Comparison of ENCODE assay signal across 23 mouse cellular contexts in the genomic region with DNA sequence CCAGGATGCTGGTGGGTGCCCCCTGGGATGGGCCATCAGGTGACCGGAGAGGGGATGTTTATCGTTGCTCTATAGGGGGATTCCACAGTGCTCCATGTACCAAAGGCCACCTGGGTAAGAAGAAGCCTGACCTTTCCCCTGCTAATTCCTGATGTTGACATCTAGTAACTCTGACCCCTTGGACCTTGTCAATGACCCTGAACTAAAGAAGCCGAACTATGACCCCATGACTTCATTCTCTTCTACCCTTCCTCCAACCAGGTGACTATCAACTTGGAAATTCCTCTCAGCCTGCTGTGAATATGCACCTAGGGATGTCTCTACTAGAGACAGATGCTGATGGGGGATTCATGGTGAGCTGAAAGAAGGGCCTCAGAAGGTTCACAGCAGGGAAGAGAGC. TPM values are rescaled to one million over a fixed set of nuclear protein-coding genes. Genes with fewer than 3 reads are reported as not detected.
"Had no signal": no experiment of that assay in that cellular context is flagged by ENCODE, and none has a peak within 500 bp of the region (broad histone marks: within the 10 kb centered on the region; RNA-seq: fewer than 3 reads in every experiment).

No protein-coding gene starts in this region.

- DNase-seq: lung, adult 2 months; lung, postnatal 14 days; lung, postnatal 36 days; retina, postnatal 1 day; right cerebral cortex, adult 18-20 months; right cerebral cortex, postnatal 25 days; right cerebral cortex, postnatal 4 days; spleen, adult 18-20 months; thymus, adult 18-20 months; thymus, postnatal 14 days; thymus, postnatal 36 days had no signal

- H3K9me3 ChIP-seq: liver, embryonic 15.5 days; lung, embryonic 15.5 days; megakaryocyte, embryonic 14.5 days; midbrain, embryonic 13.5 days; midbrain, embryonic 15.5 days; neural tube, embryonic 12.5 days had no signal

- ATAC-seq: lung, postnatal 0 days; midbrain, embryonic 13.5 days; midbrain, embryonic 15.5 days had no signal

- H3K27me3 ChIP-seq: liver, embryonic 15.5 days; lung, embryonic 15.5 days; megakaryocyte, embryonic 14.5 days; midbrain, embryonic 13.5 days; midbrain, embryonic 15.5 days; neural tube, embryonic 12.5 days had no signal

- H3K4me1 ChIP-seq: liver, embryonic 15.5 days; lung, embryonic 15.5 days; midbrain, embryonic 13.5 days; midbrain, embryonic 15.5 days; neural tube, embryonic 12.5 days had no signal

- H3K4me2 ChIP-seq: liver, embryonic 15.5 days; lung, embryonic 15.5 days; midbrain, embryonic 11.5 days; midbrain, embryonic 13.5 days; midbrain, embryonic 15.5 days; neural tube, embryonic 12.5 days had no signal

- H3K4me3 ChIP-seq: liver, embryonic 15.5 days; lung, embryonic 15.5 days; megakaryocyte, embryonic 14.5 days; midbrain, embryonic 13.5 days; midbrain, embryonic 15.5 days; neural tube, embryonic 12.5 days had no signal

- H3K27ac ChIP-seq: liver, embryonic 15.5 days; lung, embryonic 15.5 days; macrophage; midbrain, embryonic 13.5 days; midbrain, embryonic 15.5 days; neural tube, embryonic 12.5 days had no signal

- H3K9ac ChIP-seq: liver, embryonic 15.5 days; lung, embryonic 15.5 days; midbrain, embryonic 13.5 days; midbrain, embryonic 15.5 days; neural tube, embryonic 12.5 days had no signal

RNA-seq across cellular contexts. Expression of a gene that starts 12.1 kb away (rescaled TPM):
- polyA plus RNA-seq: liver, embryonic 15.5 days; lung, postnatal 0 days; macrophage; neural tube, embryonic 14.5 days; small intestine, adult 2 months; thymus, postnatal 0 days had no signal
